Comparison of ENCODE assay signal across 8 mouse cellular contexts in the genomic region with DNA sequence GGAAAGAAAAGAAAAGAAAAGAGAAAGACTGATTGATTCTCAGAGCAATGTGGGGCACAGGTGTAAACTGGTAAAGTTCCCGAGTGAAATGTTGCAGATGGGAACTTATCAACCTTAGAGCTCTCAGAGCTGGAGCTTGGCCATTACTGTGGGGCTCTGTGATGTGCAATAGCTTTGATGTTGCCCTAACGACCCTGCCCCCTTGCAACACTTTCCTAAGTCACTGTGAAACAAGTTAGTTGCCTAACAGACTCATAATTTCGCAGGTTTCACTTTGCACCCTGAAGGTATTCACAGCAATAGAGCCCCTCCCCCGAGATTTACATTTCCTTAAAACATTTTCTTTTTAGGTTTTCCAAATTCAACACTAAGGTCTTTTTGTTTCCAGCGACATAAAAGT. TPM values are rescaled to one million over a fixed set of nuclear protein-coding genes. Genes with fewer than 3 reads are reported as not detected.
A peak's percentile ranks its signal among the peaks of the same experiment; 100 is the strongest.
DNase-seq lines count a peak whose midpoint lies in the region; ATAC-seq lines count a peak whose summit lies in the region.

TSS of gene Mgst1 (plus strand) at position 387 of the 400 bp plus-strand sequence.

- ATAC-seq in common myeloid progenitor, adult 5-6 weeks (replicated peaks; ENCODE audit: low read depth, poor library complexity, severe bottlenecking): peak; percentile 74

- no peak for DNase-seq in layer of hippocampus, postnatal 10 days (ENCODE audit: low spot score in 2 of 2)
- DNase-seq in layer of hippocampus, postnatal 14 days (ENCODE audit: low spot score in 2 of 2): no peak
- DNase-seq in heart, adult 8-10 months (ENCODE audit: low spot score): no peak
- peak; percentile 12 to 40 for DNase-seq in kidney, postnatal 36 days
- peak; percentile 8 for DNase-seq in mesoderm, embryonic 11.5 days (ENCODE audit: low read depth, low spot score)
- no peak for DNase-seq in cerebellum, adult 11-12 months
- DNase-seq in spleen, adult 12 weeks (ENCODE audit: low spot score): no peak

RNA-seq across cellular contexts. Expression of gene Mgst1, which starts in this region (rescaled TPM):
- total RNA-seq in layer of hippocampus, postnatal 10 days (2021): 10 to 100 TPM; 10.1 to 12.7 TPM
- 10 to 100 TPM in 1 of 2 experiments, 1 to 10 TPM in 1; 9.7 to 12.2 TPM for total RNA-seq in layer of hippocampus, postnatal 14 days (2021)
- total RNA-seq in common myeloid progenitor, adult 5-6 weeks (2017): 23.4 and 25.7 TPM in 2 replicates
- 100 to 1,000 TPM in 3 of 4 experiments, 10 to 100 TPM in 1; 96.1 to 135 (median 105) TPM for total RNA-seq in heart, adult 8-10 months (2022)

Comparison
In these comparisons a context has a peak if more than half of its experiments do, and no peak if none do; other contexts are left out.
1. DNase-seq: peak in kidney, postnatal 36 days (2 of 2) and mesoderm, embryonic 11.5 days (single experiment); none in layer of hippocampus, postnatal 10 days (0 of 2), layer of hippocampus, postnatal 14 days (0 of 2), heart, adult 8-10 months (single experiment), cerebellum, adult 11-12 months (single experiment) and spleen, adult 12 weeks (single experiment).